Mouse (Mus musculus) intestine, embryonic 16.5 days (tissue): ENCODE results near the gene Asb13. TPM values are rescaled to one million over a fixed set of nuclear protein-coding genes. Genes with fewer than 3 reads are reported as not detected.

Source experiments
- ATAC-seq: fragments of 200-750 bp; cut with Nextera tagmentation; 2 replicates; pipeline ENCODE4 v1.8.0; 2017; ENCODE audit warnings: moderate TSS enrichment, moderate library complexity
- H3K27ac ChIP-seq: fragments of 300-500 bp; sonication (generic); 2 replicates; pipeline ENCODE4 v1.5.1; 2014; ENCODE audit warnings: mild to moderate bottlenecking, low read length
- H3K27me3 ChIP-seq: fragments of 300-500 bp; sonication (generic); replicated peaks from 2 replicates; pipeline ENCODE4 v1.6.1; 2014; ENCODE audit warnings: low read length, control low read depth, mixed read lengths; ENCODE audit not compliant: control insufficient read depth, insufficient read depth
- H3K36me3 ChIP-seq: fragments of 300-500 bp; sonication (generic); 2 replicates; pipeline ENCODE4 v1.6.1; 2014; ENCODE audit warnings: low read length, control low read depth; ENCODE audit not compliant: control insufficient read depth, insufficient read depth
- H3K4me1 ChIP-seq: fragments of 300-500 bp; sonication (generic); 2 replicates; pipeline ENCODE4 v1.6.1; 2014; ENCODE audit warnings: low read length, control low read depth, mixed read lengths; ENCODE audit not compliant: control insufficient read depth, insufficient read depth
- H3K4me2 ChIP-seq: fragments of 300-500 bp; sonication (generic); 2 replicates; pipeline ENCODE4 v1.6.1; 2014; ENCODE audit warnings: low read depth, low read length, control low read depth
- H3K4me3 ChIP-seq: fragments of 300-500 bp; sonication (generic); 2 replicates; pipeline ENCODE4 v1.5.1; 2014; ENCODE audit warnings: mild to moderate bottlenecking, low read length
- H3K9ac ChIP-seq: fragments of 300-500 bp; sonication (generic); 2 replicates; pipeline ENCODE4 v1.6.1; 2014; ENCODE audit warnings: low read depth, low read length
- H3K9me3 ChIP-seq: fragments of 300-500 bp; sonication (generic); 2 replicates; pipeline ENCODE4 v1.6.1; 2016; ENCODE audit warnings: low read length, control low read depth; ENCODE audit not compliant: control insufficient read depth
- WGBS: fragments of 180-500 bp; shearing (Covaris S2); extraction: QIAGEN DNeasy Blood & Tissue Kit; methylation state at CpG from one replicate; pipeline ENCODE4 v1.1.7; 2014; 5-methylcytosine and 5-hydroxymethylcytosine counted together
- polyA plus RNA-seq: library from polyadenylated mRNA; unstranded; fragments of >200 nt; fragmentation: Nextera tagmentation; extraction: Ambion mirVana; gene quantifications from 2 replicates; pipeline ENCODE4 v1.2.1, GENCODE M21; 2015

Gene Asb13
- polyA plus RNA-seq, result 6.8 and 6.9 TPM in 2 replicates

DNA sequence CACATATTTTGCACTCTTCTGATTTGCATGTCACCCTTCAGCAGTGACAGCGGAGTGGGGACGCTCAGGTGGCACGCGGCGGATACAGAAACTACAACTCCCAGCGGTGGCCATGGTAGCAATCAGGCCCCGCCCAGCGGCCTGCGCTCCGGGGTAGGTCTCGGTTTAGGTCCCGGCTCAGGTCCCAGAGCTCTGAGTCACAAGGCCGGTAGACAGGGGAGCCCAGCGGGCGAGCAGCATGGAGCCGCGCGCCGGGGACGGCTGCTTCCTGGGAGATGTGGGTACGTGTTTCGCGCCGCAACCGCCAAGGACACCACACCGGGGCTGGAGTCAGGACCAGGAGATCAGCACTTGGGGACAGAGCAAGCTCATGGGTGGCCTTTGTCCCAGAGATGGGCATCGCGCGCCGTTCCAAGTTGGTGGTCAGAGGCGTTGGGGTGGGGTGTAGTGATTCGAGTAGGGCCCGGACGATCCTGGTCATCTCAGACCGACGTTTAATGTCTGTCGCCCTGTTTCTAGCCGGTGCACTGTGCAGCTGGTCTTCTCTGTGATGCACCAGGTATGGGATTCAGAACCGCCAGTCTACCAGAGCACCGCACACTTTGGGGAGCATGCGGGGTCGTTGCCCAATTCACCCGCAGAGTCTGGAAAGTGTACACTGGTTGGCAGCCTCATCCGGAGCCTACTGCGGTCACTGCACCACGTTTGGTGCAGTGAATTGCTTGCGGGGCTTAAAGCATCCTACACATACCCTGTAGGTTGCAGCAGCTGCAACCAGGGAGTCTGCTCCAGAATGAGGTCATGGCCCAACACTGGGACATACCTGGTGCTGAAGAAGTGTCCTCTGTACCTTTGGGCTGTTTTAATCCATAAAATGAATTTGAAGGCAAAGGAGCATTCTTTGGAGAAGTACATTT, at the start of gene Asb13:
Asb13 (plus strand) TSS at position 138 of the 917 bp plus-strand sequence.
- H3K27ac ChIP-seq, result no peak within 1 kb of the TSS
- peak within 1 kb of the TSS; percentile 77 for H3K4me2 ChIP-seq
- H3K9me3 ChIP-seq, result no peaks in the 10 kb centered on the region
- H3K4me1 ChIP-seq, result 0 out of 2 replicates have a peak, but pooled peaks cover 2% of the 10 kb centered on the region
- H3K9ac ChIP-seq, result peak within 1 kb of the TSS; percentile 77
- ATAC-seq, result peak; percentile 96
- H3K36me3 ChIP-seq, result no peaks in the 10 kb centered on the region
- H3K4me3 ChIP-seq, result peak within 1 kb of the TSS; percentile 62
- WGBS, result under 1% methylated on average over 47 of the region's 47 CpGs
- H3K27me3 ChIP-seq, result no peaks in the 10 kb centered on the region

DNA sequence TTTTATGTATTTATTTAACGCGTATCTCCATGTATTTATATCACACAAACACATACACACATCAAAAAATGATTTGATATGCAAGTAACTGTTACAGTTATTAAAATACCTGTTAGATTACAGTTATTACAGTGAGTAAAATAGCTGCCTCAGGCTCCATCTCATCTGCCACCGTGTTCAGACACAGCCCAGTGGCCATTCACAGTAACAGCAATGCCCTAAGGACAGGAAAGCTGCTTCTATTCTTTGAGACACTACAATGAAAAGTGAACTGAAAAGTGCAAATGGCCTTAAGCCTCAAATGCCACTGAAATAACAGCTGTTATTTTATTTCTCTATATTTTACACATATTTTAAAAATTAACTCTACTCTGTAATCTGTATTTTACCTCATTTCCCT, 43.0 kb upstream of the Asb13 start:
- 92% methylated on average over 3 of the region's 3 CpGs for WGBS
- Histone ChIP-seq H3K9me3 (no peaks in the 10 kb centered on the region), H3K9ac (no peak overlapping the region), H3K4me2 (no peak overlapping the region), H3K27ac (no peak overlapping the region), H3K4me3 (no peak overlapping the region), H3K4me1 (no peaks in the 10 kb centered on the region), H3K36me3 (peaks cover 5% of the 10 kb centered on the region), H3K27me3 (no peaks in the 10 kb centered on the region)
- no peak for ATAC-seq

DNA sequence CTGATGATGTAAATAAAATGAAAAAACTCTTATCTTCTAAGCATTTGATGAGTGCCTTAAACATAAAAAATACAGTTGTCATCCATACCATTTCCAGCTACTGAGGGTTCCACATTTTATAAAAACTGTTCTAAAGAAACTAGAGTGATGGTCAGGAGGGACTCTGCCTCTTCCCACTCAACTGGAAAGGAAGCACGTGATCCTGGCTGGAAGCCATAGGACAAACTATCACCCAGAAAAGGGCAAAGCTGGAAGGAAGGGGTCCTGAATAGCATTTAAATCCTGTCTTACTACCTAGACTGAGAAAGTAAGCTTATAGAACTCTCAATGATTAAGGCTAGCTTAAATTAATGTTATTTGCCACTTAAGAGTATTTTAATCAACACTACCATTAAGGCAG, 39.5 kb upstream of the Asb13 start:
- Histone ChIP-seq H3K36me3 (peaks cover 5% of the 10 kb centered on the region), H3K9ac (no peak overlapping the region), H3K9me3 (no peaks in the 10 kb centered on the region), H3K4me1 (no peaks in the 10 kb centered on the region), H3K27ac (no peak overlapping the region), H3K27me3 (no peaks in the 10 kb centered on the region), H3K4me2 (no peak overlapping the region), H3K4me3 (no peak overlapping the region)
- no peak for ATAC-seq
- WGBS, result 69% methylated on average over 1 of the region's 1 CpGs

DNA sequence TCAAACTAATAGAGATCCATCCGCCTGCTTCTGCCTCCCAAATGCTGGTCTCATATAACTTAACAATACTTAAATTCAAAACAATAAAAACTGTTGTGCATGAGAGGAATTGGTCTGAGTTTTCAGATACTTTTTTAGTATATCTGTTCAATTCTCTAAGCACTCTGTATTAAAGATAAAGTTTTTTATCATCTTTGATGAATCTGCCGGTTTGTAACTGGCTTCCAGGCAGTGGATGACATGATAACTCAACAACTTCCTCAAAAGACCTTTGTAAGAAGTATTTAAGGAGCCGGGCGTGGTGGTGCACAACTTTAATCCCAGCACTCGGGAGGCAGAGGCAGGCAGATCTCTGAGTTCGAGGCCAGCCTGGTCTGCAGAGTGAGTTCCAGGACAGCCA, 37.6 kb upstream of the Asb13 start:
- no peak overlapping the region for H3K9ac ChIP-seq
- 92% methylated on average over 6 of the region's 6 CpGs for WGBS
- H3K27me3 ChIP-seq, result no peaks in the 10 kb centered on the region
- H3K27ac ChIP-seq, result no peak overlapping the region
- ATAC-seq, result no peak
- no peaks in the 10 kb centered on the region for H3K9me3 ChIP-seq
- no peak overlapping the region for H3K4me2 ChIP-seq
- H3K36me3 ChIP-seq, result peaks cover 2% of the 10 kb centered on the region; the same call in 1 of the 2 replicates
- no peaks in the 10 kb centered on the region for H3K4me1 ChIP-seq
- H3K4me3 ChIP-seq, result no peak overlapping the region

DNA sequence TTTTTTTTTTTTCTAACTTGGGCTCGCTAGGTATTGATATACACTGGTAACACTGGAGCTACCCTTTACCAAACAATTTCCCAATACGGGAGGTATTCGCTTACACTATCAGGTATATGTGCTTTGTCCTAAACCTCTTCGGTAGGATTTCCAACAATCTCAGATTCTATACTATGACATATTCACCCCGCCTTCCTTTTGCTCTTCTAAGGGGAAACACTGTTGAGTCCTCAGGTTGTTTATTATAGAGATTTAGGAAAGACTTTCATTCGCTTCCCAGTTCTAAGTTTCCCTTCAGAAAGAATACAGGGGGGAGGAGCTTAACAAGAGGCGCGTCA, 24.1 kb upstream of the Asb13 start:
- Histone ChIP-seq H3K9ac (peak overlapping the region; percentile 90), H3K9me3 (peaks cover 3% of the 10 kb centered on the region; the same call in 1 of the 2 replicates), H3K36me3 (no peaks in the 10 kb centered on the region), H3K4me3 (peak overlapping the region; percentile 99), H3K27ac (no peak overlapping the region), H3K4me2 (peak overlapping the region; percentile 55), H3K4me1 (0 out of 2 replicates have a peak, but pooled peaks cover 3% of the 10 kb centered on the region), H3K27me3 (no peaks in the 10 kb centered on the region)
- 13% methylated on average over 8 of the region's 8 CpGs for WGBS
- ATAC-seq, result no peak

DNA sequence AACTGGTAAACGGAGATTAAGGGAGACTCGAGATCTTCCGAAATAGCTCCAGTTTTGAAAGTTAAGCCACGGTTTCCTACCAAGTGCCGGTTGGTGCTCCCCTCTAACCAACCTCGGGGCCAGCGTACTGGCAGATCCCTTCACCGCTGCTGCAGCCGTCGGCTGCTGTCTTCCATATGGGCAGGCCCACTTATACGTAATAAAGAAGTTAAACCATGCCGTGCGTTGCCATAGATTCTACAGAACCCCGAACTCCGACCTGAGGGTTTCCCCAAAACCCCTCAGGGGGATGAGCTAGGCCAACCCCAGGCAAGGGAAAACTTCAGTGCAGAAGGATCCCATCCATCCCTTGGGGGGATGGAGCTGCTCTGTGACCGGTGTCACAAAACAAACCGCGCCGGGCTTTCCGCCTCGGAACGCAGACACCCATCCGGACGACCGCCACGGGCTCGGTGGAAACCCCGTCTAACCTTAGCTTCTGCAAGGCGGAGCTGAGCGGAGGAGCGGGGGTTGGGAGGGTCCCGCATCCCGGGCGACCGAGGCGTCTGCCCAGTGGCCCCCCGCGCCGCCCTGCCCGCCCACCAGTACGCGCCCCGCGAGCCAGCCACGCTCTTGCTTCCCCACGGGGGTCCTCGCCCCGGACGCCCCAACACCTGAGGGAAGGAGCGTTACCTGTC, 23.6 kb upstream of the Asb13 start:
- H3K9ac ChIP-seq, result peak overlapping the region; percentile 90
- H3K27me3 ChIP-seq, result no peaks in the 10 kb centered on the region
- WGBS, result under 1% methylated on average over 46 of the region's 50 CpGs
- peak overlapping the region; percentile 99 for H3K4me3 ChIP-seq
- peak overlapping the region; percentile 90 for H3K27ac ChIP-seq
- H3K4me2 ChIP-seq, result peak overlapping the region; percentile 55
- no peaks in the 10 kb centered on the region for H3K36me3 ChIP-seq
- H3K4me1 ChIP-seq, result 0 out of 2 replicates have a peak, but pooled peaks cover 3% of the 10 kb centered on the region
- peak; percentile 4; the same call in 1 of the 2 replicates for ATAC-seq
- H3K9me3 ChIP-seq, result peaks cover 3% of the 10 kb centered on the region; the same call in 1 of the 2 replicates

DNA sequence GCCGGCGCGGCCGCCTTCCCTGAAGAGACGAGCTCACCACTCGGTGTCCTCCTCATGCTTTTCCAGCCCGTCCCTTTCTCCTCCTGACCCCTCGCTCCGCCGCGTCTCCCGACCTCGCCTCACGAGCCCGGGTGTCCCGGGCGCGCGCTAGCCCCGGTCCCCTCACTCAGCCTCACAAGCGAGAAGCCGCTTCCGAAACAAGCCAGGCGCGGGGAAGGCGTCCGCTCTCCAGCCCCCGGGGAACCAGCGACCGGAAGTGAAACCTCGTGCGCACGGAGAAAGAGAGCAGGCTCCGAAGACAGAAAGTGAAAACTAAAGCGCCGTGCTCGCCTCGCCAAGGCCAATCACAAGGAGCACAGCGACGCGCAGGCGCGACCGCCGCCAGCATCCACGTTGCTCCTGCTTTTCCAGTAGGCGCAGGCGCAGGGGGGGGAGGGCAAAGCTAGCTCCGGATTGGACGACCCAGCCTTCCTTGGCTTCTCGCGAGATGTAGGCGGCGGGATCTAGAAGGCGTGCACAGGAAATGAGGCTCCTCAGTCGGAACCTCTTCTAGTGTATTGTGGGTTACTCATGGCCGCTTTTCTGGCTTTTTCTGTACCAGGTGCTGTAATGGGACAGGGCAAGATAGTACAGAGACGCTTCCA, 22.9 kb upstream of the Asb13 start, which contains the start of gene Fam208b:
Fam208b (minus strand) TSS at position 314 of the 644 bp plus-strand sequence.
- Histone ChIP-seq H3K27ac (peak within 1 kb of the TSS; percentile 90), H3K4me3 (peak within 1 kb of the TSS; percentile 99), H3K4me1 (0 out of 2 replicates have a peak, but pooled peaks cover 3% of the 10 kb centered on the region), H3K9ac (peak within 1 kb of the TSS; percentile 90), H3K9me3 (peaks cover 3% of the 10 kb centered on the region; the same call in 1 of the 2 replicates), H3K36me3 (no peaks in the 10 kb centered on the region), H3K27me3 (no peaks in the 10 kb centered on the region), H3K4me2 (peak within 1 kb of the TSS; percentile 55)
- under 1% methylated on average over 57 of the region's 58 CpGs for WGBS
- peak; percentile 99 for ATAC-seq

DNA sequence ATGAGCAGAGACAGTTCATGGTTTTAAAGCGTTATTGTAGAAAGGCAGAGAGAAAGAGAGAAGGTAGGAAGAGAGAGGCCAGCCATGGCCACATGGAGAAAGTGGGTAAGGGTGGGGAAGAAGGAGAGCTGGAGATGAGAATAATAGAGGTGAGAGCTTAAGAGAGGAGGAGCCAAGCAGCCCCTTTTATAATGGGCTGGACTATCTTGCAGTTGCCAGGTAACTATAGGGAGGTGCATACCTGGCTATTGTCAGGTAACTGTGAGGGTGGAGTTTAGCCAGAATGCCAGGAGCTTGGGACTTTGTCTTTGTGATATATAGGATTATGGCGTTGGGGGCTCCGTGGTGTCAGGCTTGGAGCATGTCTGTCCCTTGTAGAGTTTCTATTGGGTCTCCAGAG, 6.7 kb upstream of the Asb13 start:
- H3K4me3 ChIP-seq, result no peak overlapping the region
- no peak overlapping the region for H3K27ac ChIP-seq
- peak; percentile 64 for ATAC-seq

DNA sequence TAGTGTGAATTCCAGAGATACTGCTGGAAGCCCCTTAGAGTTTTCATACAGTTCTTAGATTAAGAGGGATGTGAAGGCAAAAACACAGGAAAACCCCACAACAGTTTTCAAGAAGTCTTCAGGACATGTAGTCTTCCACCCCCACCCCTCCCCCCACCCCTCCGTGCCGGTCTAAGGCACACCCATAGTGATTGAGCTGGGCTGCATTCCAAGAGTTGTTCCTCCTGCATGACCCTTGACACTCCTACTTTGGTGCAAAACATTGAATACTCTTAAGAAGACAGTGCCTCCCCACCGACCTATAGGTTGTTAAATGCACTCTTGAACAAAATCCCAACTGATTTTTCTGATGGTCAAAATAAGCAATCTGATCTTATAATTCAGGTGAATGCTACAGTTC, 5.7 kb upstream of the Asb13 start:
- Histone ChIP-seq H3K27ac (no peak overlapping the region), H3K27me3 (no peaks in the 10 kb centered on the region), H3K9ac (no peak overlapping the region), H3K4me2 (no peak overlapping the region), H3K36me3 (no peaks in the 10 kb centered on the region), H3K4me1 (no peaks in the 10 kb centered on the region), H3K4me3 (no peak overlapping the region), H3K9me3 (no peaks in the 10 kb centered on the region)
- WGBS, result 6% methylated on average over 3 of the region's 3 CpGs
- ATAC-seq, result peak; percentile 92

More for the DNA sequence above, 6.7 kb upstream of the Asb13 start:
- Histone ChIP-seq H3K9ac (no peak overlapping the region), H3K4me1 (no peaks in the 10 kb centered on the region), H3K9me3 (no peaks in the 10 kb centered on the region), H3K36me3 (no peaks in the 10 kb centered on the region), H3K4me2 (no peak overlapping the region), H3K27me3 (no peaks in the 10 kb centered on the region)
- WGBS, result 55% methylated on average over 3 of the region's 3 CpGs
